Mouse (Mus musculus) kidney, postnatal 25 days (tissue): ENCODE data around the gene Gm20773.
"Not testable (repeated sequence)": the region's sequence is repeated elsewhere in the genome, so short reads cannot be mapped to it uniquely, and the experiment has no call there.

Experiments
- DNase-seq, 2 experiments: peaks; one replicate each; pipeline ENCODE4 v3.0.0; 2021; ENCODE audit warnings: mixed read lengths in 2 of 2

Gm20773 gene

DNA sequence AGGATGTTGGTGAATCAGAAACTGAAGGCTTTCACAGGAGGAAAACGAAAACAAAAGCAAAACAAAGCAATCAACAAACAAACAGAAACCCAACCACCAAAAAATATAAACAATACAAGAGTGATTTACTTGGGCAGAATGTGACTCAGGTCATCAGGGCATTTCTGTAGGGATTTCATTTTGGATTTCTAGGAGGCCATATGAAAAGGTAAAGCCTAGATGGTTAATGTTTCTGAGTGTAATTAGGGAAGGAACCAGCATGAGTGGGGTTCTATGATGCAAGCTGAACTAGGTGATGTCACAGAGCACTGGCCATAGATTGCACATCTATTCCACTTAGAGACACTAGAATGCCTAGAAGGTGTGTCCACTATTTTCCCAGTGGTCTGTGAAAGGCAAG lies at the start of gene Gm20773:
Gene Gm20773 (plus strand): TSS at position 301 of the 400 bp plus-strand sequence.
- not testable (repeated sequence) for DNase-seq

DNA sequence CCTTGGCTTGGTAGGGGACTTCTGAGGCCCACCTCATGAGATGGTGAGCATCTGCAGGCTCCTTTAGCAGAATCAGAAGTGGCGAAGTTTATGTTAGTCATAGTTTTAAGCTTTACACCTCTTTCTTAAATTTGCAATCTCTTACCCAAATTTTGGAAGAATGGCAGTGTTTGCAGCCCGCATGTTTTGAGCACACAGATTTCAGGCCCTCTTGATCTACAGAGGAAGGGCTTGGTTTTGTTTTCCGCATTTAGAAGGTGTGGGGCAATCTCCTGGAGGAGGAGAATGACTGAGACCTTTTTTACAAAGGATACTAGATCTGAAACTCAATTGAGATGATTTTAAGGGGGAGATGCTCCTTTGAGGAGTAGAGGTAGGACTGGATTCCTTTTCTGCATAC lies 28.3 kb upstream of the Gm20773 start, which contains the start of gene Gm21866:
Gene Gm21866 (minus strand): TSS at position 101 of the 400 bp plus-strand sequence.
- not testable (repeated sequence) for DNase-seq
